Mouse (Mus musculus): ENCODE data around the gene Rbm20. TPM values are rescaled to one million over a fixed set of nuclear protein-coding genes. Genes with fewer than 3 reads are reported as not detected.

Gene Rbm20
- polyA plus RNA-seq, 1 experiment from 2014 or later: 4.7 TPM

DNA sequence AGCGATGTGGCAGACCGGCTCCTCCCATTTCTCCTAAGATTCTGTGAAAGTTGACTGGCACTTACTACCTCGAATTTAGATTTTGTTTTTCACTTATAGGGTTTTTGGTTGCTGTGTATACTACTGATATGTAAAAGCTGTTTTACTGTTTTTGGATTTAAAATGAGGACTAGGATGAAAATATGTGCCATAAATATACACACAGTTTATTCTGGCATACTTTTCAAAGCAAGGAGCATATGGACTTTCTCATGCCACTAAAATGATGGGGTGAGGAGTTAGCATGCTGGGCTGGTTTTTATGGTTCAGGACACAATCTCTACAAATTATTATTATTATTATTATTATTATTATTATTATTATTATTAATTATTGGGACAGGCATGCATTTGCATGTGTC, 133.5 kb downstream of the Rbm20 start:
- DNase-seq (ENCODE audit: low spot score) (no peak), ATAC-seq (no peak)
- Histone ChIP-seq H3K4me3 (ENCODE audit: low read depth, low read length) (no peak overlapping the region), H3K4me1 (ENCODE audit: control insufficient read depth, insufficient read depth, low read length) (peaks cover 5% of the 10 kb centered on the region; the same call in 1 of the 2 replicates), H3K27me3 (replicated peaks; ENCODE audit: control insufficient read depth, insufficient read depth, low read length) (no peaks in the 10 kb centered on the region), H3K4me2 (ENCODE audit: low read length) (no peak overlapping the region), H3K9me3 (replicated peaks; ENCODE audit: control insufficient read depth, low read length) (no peaks in the 10 kb centered on the region), H3K36me3 (ENCODE audit: control insufficient read depth, insufficient read depth, low read length) (no peaks in the 10 kb centered on the region), H3K9ac (ENCODE audit: low read length) (no peak overlapping the region), H3K27ac (ENCODE audit: low read depth, low read length) (no peak overlapping the region)
- 81% methylated on average over 3 of the region's 3 CpGs for WGBS

DNA sequence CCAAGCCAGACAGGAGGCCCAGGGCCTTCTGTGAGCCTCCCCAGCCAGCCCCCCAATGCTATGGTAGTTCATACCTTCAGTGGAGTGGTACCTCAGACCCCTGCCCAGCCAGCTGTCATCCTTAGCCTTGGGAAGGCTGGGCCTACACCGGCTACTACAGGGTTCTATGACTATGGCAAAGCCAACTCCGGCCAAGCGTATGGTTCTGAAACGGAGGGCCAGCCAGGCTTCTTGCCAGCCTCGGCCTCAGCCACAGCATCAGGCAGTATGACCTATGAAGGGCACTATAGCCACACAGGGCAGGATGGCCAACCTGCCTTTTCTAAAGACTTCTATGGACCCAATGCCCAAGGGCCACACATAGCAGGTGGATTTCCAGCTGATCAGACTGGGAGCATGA, 136.5 kb downstream of the Rbm20 start:
- 97% methylated on average over 5 of the region's 5 CpGs for WGBS
- ATAC-seq (no peak), DNase-seq (ENCODE audit: low spot score) (no peak)
- H3K9ac ChIP-seq (ENCODE audit: low read length): no peak overlapping the region
- H3K4me3 ChIP-seq (ENCODE audit: low read depth, low read length): no peak overlapping the region
- H3K36me3 ChIP-seq (ENCODE audit: control insufficient read depth, insufficient read depth, low read length): no peaks in the 10 kb centered on the region
- H3K27me3 ChIP-seq (replicated peaks; ENCODE audit: control insufficient read depth, insufficient read depth, low read length): no peaks in the 10 kb centered on the region
- no peaks in the 10 kb centered on the region for H3K4me1 ChIP-seq (ENCODE audit: control insufficient read depth, insufficient read depth, low read length)
- no peak overlapping the region for H3K4me2 ChIP-seq (ENCODE audit: low read length)
- H3K9me3 ChIP-seq (replicated peaks; ENCODE audit: control insufficient read depth, low read length): no peaks in the 10 kb centered on the region
- no peak overlapping the region for H3K27ac ChIP-seq (ENCODE audit: low read depth, low read length)

DNA sequence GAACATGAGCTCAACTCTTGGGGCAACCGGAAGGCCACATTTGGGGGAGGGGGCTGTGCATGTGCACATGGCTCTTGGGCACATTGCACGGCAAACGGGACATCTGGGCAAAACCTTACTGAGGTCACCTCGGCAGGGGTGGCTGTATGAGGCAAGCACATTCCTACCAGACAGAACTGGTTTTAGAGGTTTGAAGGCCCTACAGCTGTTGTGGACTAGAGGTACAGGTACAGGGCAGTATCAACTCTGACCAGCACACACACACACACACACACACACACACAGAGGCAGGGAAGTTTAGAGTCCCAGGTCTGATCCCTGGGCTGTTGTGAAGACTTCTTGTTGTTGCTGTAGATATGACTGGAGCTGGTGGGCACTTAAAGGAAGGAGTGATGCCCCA, 138.6 kb downstream of the Rbm20 start:
- no peaks in the 10 kb centered on the region for H3K36me3 ChIP-seq (ENCODE audit: control insufficient read depth, insufficient read depth, low read length)
- no peaks in the 10 kb centered on the region for H3K4me1 ChIP-seq (ENCODE audit: control insufficient read depth, insufficient read depth, low read length)
- DNase-seq (ENCODE audit: low spot score) (no peak), ATAC-seq (no peak)
- H3K9ac ChIP-seq (ENCODE audit: low read length): no peak overlapping the region
- no peak overlapping the region for H3K4me3 ChIP-seq (ENCODE audit: low read depth, low read length)
- no peaks in the 10 kb centered on the region for H3K9me3 ChIP-seq (replicated peaks; ENCODE audit: control insufficient read depth, low read length)
- no peak overlapping the region for H3K27ac ChIP-seq (ENCODE audit: low read depth, low read length)
- 81% methylated on average over 4 of the region's 4 CpGs for WGBS
- H3K4me2 ChIP-seq (ENCODE audit: low read length): no peak overlapping the region
- no peaks in the 10 kb centered on the region for H3K27me3 ChIP-seq (replicated peaks; ENCODE audit: control insufficient read depth, insufficient read depth, low read length)

DNA sequence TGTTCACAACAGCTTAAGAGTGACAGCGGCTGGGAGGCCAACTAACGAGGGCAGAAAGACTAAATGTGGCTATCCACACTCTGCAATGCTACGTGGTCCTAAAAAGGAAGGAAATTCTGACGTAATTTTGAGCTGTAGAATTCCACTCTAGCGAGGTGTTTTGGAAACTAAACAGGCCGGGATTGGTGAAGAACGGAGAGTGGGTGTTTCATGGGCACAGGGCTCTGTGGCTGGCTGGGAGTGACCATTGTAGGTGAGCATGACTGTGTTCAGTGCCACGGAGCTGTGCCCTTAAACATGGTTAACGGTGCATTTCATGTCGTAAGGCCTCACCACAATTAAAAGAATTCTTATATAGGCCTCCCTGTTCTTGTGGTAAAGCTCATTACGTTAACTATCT, 139.1 kb downstream of the Rbm20 start:
- ATAC-seq: no peak
- Histone ChIP-seq H3K4me1 (ENCODE audit: control insufficient read depth, insufficient read depth, low read length) (peaks cover 2% of the 10 kb centered on the region; the same call in 1 of the 2 replicates), H3K4me3 (ENCODE audit: low read depth, low read length) (no peak overlapping the region), H3K27me3 (replicated peaks; ENCODE audit: control insufficient read depth, insufficient read depth, low read length) (no peaks in the 10 kb centered on the region), H3K9ac (ENCODE audit: low read length) (no peak overlapping the region), H3K27ac (ENCODE audit: low read depth, low read length) (no peak overlapping the region), H3K9me3 (replicated peaks; ENCODE audit: control insufficient read depth, low read length) (no peaks in the 10 kb centered on the region), H3K4me2 (ENCODE audit: low read length) (no peak overlapping the region), H3K36me3 (ENCODE audit: control insufficient read depth, insufficient read depth, low read length) (no peaks in the 10 kb centered on the region)
- 55% methylated on average over 11 of the region's 11 CpGs for WGBS
- no peak for DNase-seq (ENCODE audit: low spot score)

DNA sequence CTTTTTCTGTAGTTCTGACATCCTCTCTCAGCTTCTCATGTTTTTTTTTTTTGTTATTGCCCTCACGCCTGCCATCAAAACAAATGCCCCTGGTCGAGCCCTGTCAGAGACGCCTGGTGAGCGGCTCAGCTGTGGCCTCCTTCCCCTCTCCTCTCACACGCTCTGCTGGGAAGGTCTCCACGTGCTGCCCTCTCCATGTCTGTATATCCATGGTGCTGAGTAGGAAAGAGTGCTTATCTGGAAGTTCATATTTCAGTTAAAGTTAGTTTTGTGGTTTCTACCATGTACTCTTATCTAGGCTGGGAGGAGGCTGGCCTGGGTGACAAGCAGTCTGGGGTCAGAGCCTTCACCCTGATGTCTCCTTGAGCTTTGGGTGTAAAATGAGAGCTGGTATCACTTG, 142.2 kb downstream of the Rbm20 start:
- Histone ChIP-seq H3K4me2 (ENCODE audit: low read length) (no peak overlapping the region), H3K9me3 (replicated peaks; ENCODE audit: control insufficient read depth, low read length) (no peaks in the 10 kb centered on the region), H3K4me3 (ENCODE audit: low read depth, low read length) (no peak overlapping the region), H3K4me1 (ENCODE audit: control insufficient read depth, insufficient read depth, low read length) (peaks cover 4% of the 10 kb centered on the region; the same call in 1 of the 2 replicates), H3K27ac (ENCODE audit: low read depth, low read length) (no peak overlapping the region), H3K27me3 (replicated peaks; ENCODE audit: control insufficient read depth, insufficient read depth, low read length) (no peaks in the 10 kb centered on the region), H3K9ac (ENCODE audit: low read length) (no peak overlapping the region), H3K36me3 (ENCODE audit: control insufficient read depth, insufficient read depth, low read length) (no peaks in the 10 kb centered on the region)
- no peak for DNase-seq (ENCODE audit: low spot score)
- ATAC-seq: no peak
- 84% methylated on average over 6 of the region's 6 CpGs for WGBS

DNA sequence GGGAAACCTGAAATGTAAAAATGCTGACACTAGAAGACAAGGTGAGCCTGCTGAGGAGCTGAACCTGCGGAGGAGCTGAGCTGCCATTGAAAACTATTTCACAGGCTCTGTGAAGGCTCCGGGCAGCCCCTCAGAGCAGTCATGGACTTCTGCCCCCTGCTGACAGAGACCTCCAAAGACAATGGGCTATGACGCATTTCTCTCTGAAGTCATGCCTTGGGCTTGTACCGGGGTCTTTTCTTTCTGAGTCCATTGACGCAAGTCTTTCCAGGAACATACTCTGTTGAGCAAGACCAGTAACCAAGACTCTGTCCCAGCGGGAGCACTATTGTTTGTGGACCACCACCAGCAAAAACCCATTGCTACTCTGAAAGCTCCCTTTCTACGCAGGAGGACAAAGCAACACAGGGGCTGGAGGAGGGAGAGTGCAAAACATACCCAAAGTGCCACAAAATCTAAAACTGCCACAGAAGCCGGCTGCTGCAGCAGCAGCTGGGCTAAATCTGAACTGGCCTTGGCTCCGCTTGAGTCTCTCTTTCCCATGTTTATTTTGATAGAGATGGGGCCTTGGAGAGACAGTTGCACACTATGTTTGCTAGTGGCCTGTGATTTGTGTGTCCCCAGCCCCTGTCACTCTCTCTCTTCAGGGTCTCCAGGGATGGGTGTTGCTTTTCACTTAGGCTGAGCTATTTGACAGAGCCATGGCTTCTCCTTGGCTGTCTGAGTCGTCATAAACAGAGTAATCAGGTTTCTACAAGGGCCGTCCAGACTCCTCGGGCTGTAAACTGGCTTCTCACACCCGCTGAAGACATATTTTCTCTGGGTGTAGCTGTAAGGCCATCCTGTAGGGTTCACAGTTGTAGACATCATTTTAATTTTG, 144.4 kb downstream of the Rbm20 start:
- Histone ChIP-seq H3K4me1 (ENCODE audit: control insufficient read depth, insufficient read depth, low read length) (peaks cover 4% of the 10 kb centered on the region; the same call in 1 of the 2 replicates), H3K27me3 (replicated peaks; ENCODE audit: control insufficient read depth, insufficient read depth, low read length) (no peaks in the 10 kb centered on the region), H3K4me2 (ENCODE audit: low read length) (no peak overlapping the region), H3K27ac (ENCODE audit: low read depth, low read length) (no peak overlapping the region), H3K9me3 (replicated peaks; ENCODE audit: control insufficient read depth, low read length) (no peaks in the 10 kb centered on the region), H3K36me3 (ENCODE audit: control insufficient read depth, insufficient read depth, low read length) (no peaks in the 10 kb centered on the region), H3K4me3 (ENCODE audit: low read depth, low read length) (no peak overlapping the region), H3K9ac (ENCODE audit: low read length) (no peak overlapping the region)
- WGBS: 32% methylated on average over 13 of the region's 13 CpGs
- DNase-seq (ENCODE audit: low spot score) (peak; percentile 36), ATAC-seq (no peak)

DNA sequence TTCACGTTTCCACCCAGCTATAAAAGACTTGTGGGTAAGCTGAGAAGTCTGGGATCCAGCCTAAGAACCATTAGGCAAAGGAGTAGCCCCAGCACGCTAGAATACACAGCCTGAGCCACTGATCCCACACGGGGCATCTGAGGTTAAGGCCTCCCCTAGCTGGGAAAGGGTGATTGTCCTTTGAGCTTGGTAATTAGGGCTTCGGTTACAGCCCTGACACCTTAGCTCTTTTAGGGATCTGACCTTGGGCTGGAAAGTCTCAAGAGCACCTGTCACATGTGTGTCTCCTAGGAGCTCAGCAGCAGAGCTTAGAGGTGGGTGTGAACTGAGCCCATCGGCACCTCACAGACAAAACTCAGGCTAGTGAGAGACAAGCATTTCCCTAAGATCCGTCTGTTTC, 146.7 kb downstream of the Rbm20 start:
- Histone ChIP-seq H3K9ac (ENCODE audit: low read length) (no peak overlapping the region), H3K27me3 (replicated peaks; ENCODE audit: control insufficient read depth, insufficient read depth, low read length) (no peaks in the 10 kb centered on the region), H3K9me3 (replicated peaks; ENCODE audit: control insufficient read depth, low read length) (no peaks in the 10 kb centered on the region), H3K36me3 (ENCODE audit: control insufficient read depth, insufficient read depth, low read length) (no peaks in the 10 kb centered on the region), H3K4me3 (ENCODE audit: low read depth, low read length) (no peak overlapping the region), H3K4me2 (ENCODE audit: low read length) (no peak overlapping the region), H3K4me1 (ENCODE audit: control insufficient read depth, insufficient read depth, low read length) (peaks cover 4% of the 10 kb centered on the region; the same call in 1 of the 2 replicates), H3K27ac (ENCODE audit: low read depth, low read length) (no peak overlapping the region)
- DNase-seq (ENCODE audit: low spot score) (no peak), ATAC-seq (no peak)
- WGBS: 55% methylated on average over 6 of the region's 6 CpGs

DNA sequence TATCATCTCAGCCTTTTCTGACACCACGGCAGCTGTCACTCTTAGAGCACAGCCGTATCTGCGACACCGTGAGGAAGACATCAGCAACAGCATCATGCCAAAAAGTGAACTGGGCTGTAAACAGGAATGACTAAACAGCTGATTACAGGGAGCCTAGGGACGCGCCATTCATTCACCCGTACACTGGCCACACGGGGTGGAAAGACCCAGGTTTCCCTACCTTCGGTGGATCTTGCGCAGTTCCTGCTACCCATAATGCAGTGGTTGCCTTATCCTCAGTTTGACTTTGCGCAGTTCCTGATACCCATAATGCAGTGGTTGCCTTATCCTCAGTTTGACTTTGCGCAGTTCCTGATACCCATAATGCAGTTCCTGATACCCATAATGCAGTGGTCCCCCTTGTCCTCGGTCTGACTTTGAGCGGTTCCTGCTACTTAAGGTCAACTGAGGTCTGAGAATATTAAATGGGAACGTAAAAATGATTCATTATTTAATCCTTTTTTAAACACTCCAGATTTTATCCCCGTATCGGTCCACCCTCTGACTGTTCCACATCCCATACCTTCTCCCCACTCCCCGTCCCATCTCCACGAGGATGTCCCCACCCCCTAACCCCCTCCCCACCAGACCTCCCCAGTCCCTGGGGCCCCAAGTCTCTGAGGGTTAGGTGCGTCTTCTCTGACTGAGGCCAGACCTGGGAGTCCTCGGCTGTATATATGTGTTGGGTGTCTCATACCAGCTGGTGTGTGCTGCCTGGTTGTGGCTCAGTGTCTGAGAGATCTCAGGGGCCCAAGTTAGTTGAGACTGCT, 148.0 kb downstream of the Rbm20 start:
- no peaks in the 10 kb centered on the region for H3K9me3 ChIP-seq (replicated peaks; ENCODE audit: control insufficient read depth, low read length)
- ATAC-seq (peak; percentile 68; the same call in 1 of the 2 replicates), DNase-seq (ENCODE audit: low spot score) (peak; percentile 43)
- no peaks in the 10 kb centered on the region for H3K36me3 ChIP-seq (ENCODE audit: control insufficient read depth, insufficient read depth, low read length)
- no peak overlapping the region for H3K27ac ChIP-seq (ENCODE audit: low read depth, low read length)
- no peaks in the 10 kb centered on the region for H3K27me3 ChIP-seq (replicated peaks; ENCODE audit: control insufficient read depth, insufficient read depth, low read length)
- WGBS: 62% methylated on average over 21 of the region's 21 CpGs
- peaks cover 4% of the 10 kb centered on the region; the same call in 1 of the 2 replicates for H3K4me1 ChIP-seq (ENCODE audit: control insufficient read depth, insufficient read depth, low read length)
- no peak overlapping the region for H3K9ac ChIP-seq (ENCODE audit: low read length)
- peak overlapping the region; percentile 25 for H3K4me2 ChIP-seq (ENCODE audit: low read length)
- peak overlapping the region; percentile 16 for H3K4me3 ChIP-seq (ENCODE audit: low read depth, low read length)

Measured in forebrain, embryonic 14.5 days (tissue).